Mouse (Mus musculus): ENCODE measurements at regions not wholly inside any gene's neighbourhood (a gene's known extent, or its start where the extent isn't known, plus 50 kb on each side); places are given as distances from the start of the nearest gene placed in this dataset.

GRCm38 (mm10) chr10:56453578-56454069, 76.5 kb downstream of the Gja1 start:
- DNase-seq: no peak

- no peak for DNase-seq
These were observed 78.8 kb downstream of the Gja1 start for GRCm38 (mm10) chr10:56455867-56456468.

- no peak for DNase-seq
These were observed 91.4 kb downstream of the Gja1 start for GRCm38 (mm10) chr10:56468537-56468936.

GRCm38 (mm10) chr10:56468993-56469712, 92.0 kb downstream of the Gja1 start:
- DNase-seq: no peak

GRCm38 (mm10) chr10:56469895-56470294, 92.8 kb downstream of the Gja1 start:
- no peak for DNase-seq

- DNase-seq: peak; percentile 17
These were observed 97.8 kb downstream of the Gja1 start for GRCm38 (mm10) chr10:56474951-56475350.

- DNase-seq: no peak
These were observed 105.1 kb downstream of the Gja1 start for GRCm38 (mm10) chr10:56482156-56482716.

- DNase-seq: no peak
These were observed 107.8 kb downstream of the Gja1 start for GRCm38 (mm10) chr10:56484931-56485330.

- DNase-seq: no peak
These were observed 108.6 kb downstream of the Gja1 start for GRCm38 (mm10) chr10:56485746-56486145.

- no peak for DNase-seq
These were observed 109.5 kb downstream of the Gja1 start for GRCm38 (mm10) chr10:56486584-56486983.

- DNase-seq: no peak
These were observed 116.3 kb downstream of the Gja1 start for GRCm38 (mm10) chr10:56493461-56493860.

GRCm38 (mm10) chr10:56495352-56495751, 118.2 kb downstream of the Gja1 start:
- DNase-seq: no peak

- DNase-seq: no peak
These were observed 141.9 kb downstream of the Gja1 start for GRCm38 (mm10) chr10:56519041-56519440.

GRCm38 (mm10) chr10:56525791-56526190, 148.7 kb downstream of the Gja1 start:
- no peak for DNase-seq

- no peak for DNase-seq
These were observed 160.0 kb downstream of the Gja1 start for GRCm38 (mm10) chr10:56537091-56537490.

GRCm38 (mm10) chr10:56539827-56540511, 162.8 kb downstream of the Gja1 start:
- DNase-seq: no peak

- peak; percentile 52 for DNase-seq
These were observed 165.0 kb downstream of the Gja1 start for GRCm38 (mm10) chr10:56542106-56542505.

- DNase-seq: peak; percentile 49
These were observed 168.9 kb downstream of the Gja1 start for GRCm38 (mm10) chr10:56545989-56546388.

GRCm38 (mm10) chr10:56546824-56547223, 169.7 kb downstream of the Gja1 start:
- no peak for DNase-seq

- no peak for DNase-seq
These were observed 170.7 kb downstream of the Gja1 start for GRCm38 (mm10) chr10:56547825-56548224.

- no peak for DNase-seq
These were observed 189.8 kb downstream of the Gja1 start for GRCm38 (mm10) chr10:56566836-56567442.

GRCm38 (mm10) chr10:56582065-56582464, 204.9 kb downstream of the Gja1 start:
- peak; percentile 45 for DNase-seq

GRCm38 (mm10) chr10:56587205-56587604, 210.1 kb downstream of the Gja1 start:
- DNase-seq: no peak
